Mouse (Mus musculus) heart, embryonic 14.5 days (tissue): ENCODE measurements around the gene Zfp839. TPM values are rescaled to one million over a fixed set of nuclear protein-coding genes. Genes with fewer than 3 reads are reported as not detected.

ENCODE experiments used
- ATAC-seq: fragments of 200-750 bp; cut with Nextera tagmentation; 2 replicates; pipeline ENCODE4 v1.8.0; 2017; ENCODE audit warnings: low read depth, moderate TSS enrichment; ENCODE audit not compliant: insufficient number of reproducible peaks, insufficient read depth, low FRiP score
- H3K27ac ChIP-seq, 2 experiments: fragments of 200-500 bp in 1 of 2; fragments of 300-500 bp in 1 of 2; sonication (generic) in 1 of 2; replicated peaks in 1 of 2; 2 replicates each; pipeline ENCODE4 v1.5.1; 2012 to 2014; ENCODE audit warnings: low read depth in 2 of 2, low read length in 2 of 2, control low read depth in 1 of 2, mild to moderate bottlenecking in 1 of 2, mixed read lengths in 1 of 2; ENCODE audit not compliant: control insufficient read depth in 1 of 2, insufficient read depth in 1 of 2
- H3K27me3 ChIP-seq: fragments of 300-500 bp; sonication (generic); 2 replicates; pipeline ENCODE4 v1.6.1; 2014; ENCODE audit warnings: mild to moderate bottlenecking, low read length, control low read depth; ENCODE audit not compliant: control insufficient read depth, insufficient read depth
- H3K36me3 ChIP-seq: fragments of 300-500 bp; sonication (generic); 2 replicates; pipeline ENCODE4 v1.6.1; 2014; ENCODE audit warnings: mild to moderate bottlenecking, control low read depth, low read length, mixed read lengths; ENCODE audit not compliant: control insufficient read depth, insufficient read depth
- H3K4me1 ChIP-seq, 2 experiments: fragments of 200-500 bp in 1 of 2; fragments of 300-500 bp in 1 of 2; sonication (generic) in 1 of 2; 2 replicates each; pipeline ENCODE4 v1.6.1; 2012 to 2014; ENCODE audit warnings: low read length in 2 of 2, control low read depth in 1 of 2, mixed read lengths in 1 of 2; ENCODE audit not compliant: control insufficient read depth in 2 of 2, insufficient read depth in 2 of 2
- H3K4me2 ChIP-seq: fragments of 300-500 bp; sonication (generic); 2 replicates; pipeline ENCODE4 v1.6.1; 2014; ENCODE audit warnings: mild to moderate bottlenecking, low read length
- H3K4me3 ChIP-seq, 2 experiments: fragments of 200-500 bp in 1 of 2; fragments of 300-500 bp in 1 of 2; sonication (generic) in 1 of 2; 2 replicates each; pipeline ENCODE4 v1.5.1; 2012 to 2014; ENCODE audit warnings: low read length in 2 of 2, mild to moderate bottlenecking in 2 of 2, control low read depth in 1 of 2, low read depth in 1 of 2, moderate library complexity in 1 of 2; ENCODE audit not compliant: control insufficient read depth in 1 of 2, insufficient read depth in 1 of 2
- H3K9ac ChIP-seq: fragments of 300-500 bp; sonication (generic); 2 replicates; pipeline ENCODE4 v1.6.1; 2014; ENCODE audit warnings: mild to moderate bottlenecking, low read length
- H3K9me3 ChIP-seq: fragments of 300-500 bp; sonication (generic); 2 replicates; pipeline ENCODE4 v1.6.1; 2016; ENCODE audit warnings: low read length, control low read depth; ENCODE audit not compliant: control insufficient read depth
- WGBS: fragments of 180-500 bp; shearing (Covaris S2); extraction: QIAGEN DNeasy Blood & Tissue Kit; methylation state at CpG from one replicate; pipeline ENCODE4 v1.1.7; 2014; 5-methylcytosine and 5-hydroxymethylcytosine counted together
- polyA plus RNA-seq: library from polyadenylated mRNA; unstranded; fragments of >200 nt; fragmentation: Nextera tagmentation; extraction: Ambion mirVana; gene quantifications from 2 replicates; pipeline ENCODE4 v1.2.1, GENCODE M21; 2014

Gene Zfp839
- polyA plus RNA-seq, 1 experiment from 2014 or later = 4.6 TPM

DNA sequence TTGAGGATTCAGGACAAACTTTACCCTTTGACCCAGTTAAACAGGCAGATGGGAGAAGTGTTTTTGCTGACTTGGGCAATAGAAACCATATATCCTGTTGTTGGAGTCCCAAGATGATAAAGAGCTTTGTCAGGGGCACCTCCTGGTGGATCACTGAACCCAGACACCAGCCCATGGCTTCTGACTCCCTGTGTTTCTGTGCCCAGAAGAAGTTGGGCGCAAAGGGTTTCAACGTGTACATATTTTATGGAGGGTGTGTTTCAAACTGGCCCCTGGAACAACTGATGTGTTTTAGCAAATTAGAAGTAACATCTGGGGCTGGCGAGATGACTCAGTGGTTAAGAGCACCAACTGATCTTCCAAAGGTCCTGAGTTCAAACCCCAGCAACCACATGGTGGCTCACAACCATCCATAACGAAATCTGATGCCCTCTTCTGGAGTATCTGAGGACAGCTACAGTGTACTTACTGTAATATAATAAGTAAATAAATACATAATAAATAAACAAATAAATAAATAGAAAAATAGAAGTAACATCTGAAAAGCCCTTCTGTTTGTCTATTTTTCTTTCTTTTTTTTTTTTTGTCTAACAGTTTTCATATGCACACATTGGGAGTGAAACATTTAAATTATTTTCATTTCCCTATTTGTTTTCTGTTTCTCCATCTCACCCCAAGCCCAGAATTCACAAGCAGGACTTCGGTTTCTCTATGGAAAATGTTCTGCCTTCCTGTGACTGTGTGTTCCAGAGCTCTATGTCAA lies 8.1 kb upstream of the Zfp839 start:
- no peak overlapping the region for H3K9ac ChIP-seq

DNA sequence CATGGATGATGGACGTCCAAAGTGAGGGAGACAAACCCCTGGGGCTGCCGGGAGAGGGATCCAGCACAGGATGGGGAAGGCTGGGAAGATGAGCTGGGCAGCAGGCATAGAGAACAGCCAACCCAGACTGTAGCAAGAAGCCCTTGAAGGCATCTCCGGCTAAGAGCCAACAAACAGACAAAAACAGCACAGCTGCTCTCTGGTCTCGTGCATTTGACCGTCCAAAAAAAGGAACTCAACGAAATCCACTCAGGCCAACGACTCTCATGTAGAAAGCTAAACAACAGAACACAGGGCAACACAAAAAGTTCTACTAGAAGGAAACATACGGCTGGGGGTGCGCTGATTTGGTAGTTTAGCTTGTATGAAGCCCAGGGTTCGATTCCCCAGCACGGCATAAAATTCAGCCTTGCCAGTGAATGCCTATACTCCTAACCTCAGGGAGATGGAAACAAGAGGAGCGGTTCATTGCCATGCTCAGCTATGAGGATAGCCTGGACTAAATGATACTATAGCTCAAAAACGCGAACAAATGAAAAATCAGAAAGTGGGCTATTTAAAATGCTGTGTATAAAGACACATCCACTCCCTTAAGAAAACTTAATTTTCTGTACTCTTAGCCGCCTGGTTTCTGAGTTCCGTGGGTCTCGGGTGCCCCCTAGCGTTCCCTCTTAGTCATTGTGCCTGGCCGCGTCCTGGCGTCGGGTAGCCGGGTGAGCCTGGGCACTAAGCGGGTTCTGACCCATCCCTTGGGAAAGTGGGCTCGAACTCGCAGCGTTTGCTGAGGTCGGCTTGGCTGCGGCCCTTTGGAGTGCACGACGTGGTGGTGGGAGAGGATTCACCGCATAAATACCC lies 6.6 kb upstream of the Zfp839 start:
- 19% methylated on average over 32 of the region's 32 CpGs for WGBS
- no peaks in the 10 kb centered on the region for H3K9me3 ChIP-seq
- H3K4me2 ChIP-seq = peak overlapping the region; percentile 91
- H3K4me1 ChIP-seq = peaks cover 7 to 15% of the 10 kb centered on the region in 2 experiments
- H3K27ac ChIP-seq = no peak overlapping the region
- ATAC-seq = no peak
- H3K4me3 ChIP-seq = peak overlapping the region; percentile 56 to 60
- H3K27me3 ChIP-seq = no peaks in the 10 kb centered on the region
- H3K9ac ChIP-seq = peak overlapping the region; percentile 79
- H3K36me3 ChIP-seq = no peaks in the 10 kb centered on the region

More for the DNA sequence above, 8.1 kb upstream of the Zfp839 start:
- H3K4me2 ChIP-seq = no peak overlapping the region
- no peaks in the 10 kb centered on the region for H3K27me3 ChIP-seq
- WGBS = 70% methylated on average over 5 of the region's 5 CpGs
- no peaks in the 10 kb centered on the region for H3K9me3 ChIP-seq
- no peak overlapping the region for H3K27ac ChIP-seq
- H3K36me3 ChIP-seq = no peaks in the 10 kb centered on the region
- H3K4me1 ChIP-seq = peaks cover 12 to 21% of the 10 kb centered on the region in 2 experiments
- H3K4me3 ChIP-seq = no peak overlapping the region
- ATAC-seq = no peak

DNA sequence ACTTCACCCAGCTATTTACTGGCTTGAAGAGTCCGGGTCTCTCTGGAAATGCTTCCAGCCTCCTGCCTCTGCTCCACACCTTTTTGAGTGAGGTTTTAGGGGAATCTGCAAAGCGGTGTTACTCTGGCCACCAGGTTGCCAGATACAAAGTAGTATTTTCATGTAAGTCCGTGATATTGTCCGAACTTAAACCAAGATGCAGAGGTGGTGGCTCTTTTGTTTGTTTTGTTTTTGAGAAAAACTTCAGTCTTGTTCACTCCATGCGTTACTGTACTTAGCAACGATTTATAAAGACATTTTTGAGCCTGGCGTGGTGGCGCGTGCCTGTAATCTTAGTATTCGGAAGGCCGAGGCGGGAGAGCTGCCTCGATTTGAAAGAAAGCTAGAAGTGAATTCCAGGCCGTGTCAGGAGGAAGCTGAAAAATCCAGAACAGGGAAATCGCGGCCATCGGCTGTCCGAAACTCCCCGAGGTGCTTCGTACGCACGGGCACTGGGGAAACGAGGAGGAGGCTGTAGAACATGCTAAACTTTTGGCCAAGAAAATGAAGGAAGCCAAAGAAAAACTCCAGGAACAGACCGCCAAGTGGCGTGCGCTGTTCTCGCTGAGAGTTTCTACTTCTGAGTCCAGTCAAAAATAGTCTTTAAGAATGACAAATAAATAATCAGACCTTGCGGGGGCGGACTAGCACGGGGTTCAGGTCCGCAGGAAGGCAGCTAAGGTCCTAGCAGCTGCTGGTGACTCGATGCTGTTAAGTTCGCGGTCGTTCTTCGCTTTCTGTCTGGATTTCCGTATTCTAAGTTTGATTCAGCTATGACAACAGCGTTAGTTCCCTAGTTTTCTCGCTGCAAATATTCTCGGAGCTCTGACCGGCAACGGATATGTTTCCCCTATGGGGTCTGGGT lies 5.6 kb upstream of the Zfp839 start:
- peak; percentile 27; the same call in 1 of the 2 replicates for ATAC-seq
- Histone ChIP-seq H3K4me2 (peak overlapping the region; percentile 91), H3K9me3 (no peaks in the 10 kb centered on the region), H3K4me3 (peak overlapping the region; percentile 56 to 60), H3K4me1 (peaks cover 7 to 15% of the 10 kb centered on the region in 2 experiments), H3K27ac (peak overlapping the region; percentile 52 to 85), H3K27me3 (no peaks in the 10 kb centered on the region), H3K36me3 (no peaks in the 10 kb centered on the region), H3K9ac (peak overlapping the region; percentile 79)
- WGBS = under 1% methylated on average over 42 of the region's 42 CpGs

DNA sequence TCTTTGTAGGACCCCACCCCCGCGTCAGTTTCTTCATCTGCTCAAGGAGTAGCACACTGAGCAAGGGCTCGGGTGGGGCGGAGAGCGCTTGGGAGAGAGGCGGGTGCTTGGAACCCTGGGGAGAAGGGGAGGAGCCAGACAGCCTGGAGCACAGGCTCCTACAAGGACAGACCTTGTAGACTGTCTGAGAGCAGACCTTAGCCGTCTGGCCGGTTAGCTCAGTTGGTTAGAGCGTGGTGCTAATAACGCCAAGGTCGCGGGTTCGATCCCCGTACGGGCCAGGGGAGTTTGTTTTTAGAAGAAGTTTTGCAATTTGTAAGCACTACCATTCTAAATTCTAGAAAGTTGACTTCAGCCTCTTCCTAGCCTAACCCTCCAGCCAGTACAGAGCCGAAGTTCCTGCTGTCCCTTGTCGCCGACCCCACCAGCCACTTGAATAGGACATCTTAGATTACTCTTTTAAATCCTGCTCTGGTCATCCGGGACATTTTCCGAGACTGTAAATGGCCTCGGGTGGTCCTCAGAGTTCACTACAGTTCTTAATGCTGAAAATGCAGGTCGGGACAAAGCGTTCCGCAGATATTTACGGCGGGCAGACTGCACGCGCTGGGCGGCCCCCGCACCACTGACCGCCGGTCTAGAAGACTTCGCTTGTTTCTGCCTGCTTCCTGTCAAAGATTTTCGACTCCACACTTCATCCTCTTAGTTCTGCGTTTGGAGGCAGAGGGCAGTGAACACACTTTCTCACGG lies 4.7 kb upstream of the Zfp839 start:
- H3K4me1 ChIP-seq = peaks cover 7 to 10% of the 10 kb centered on the region in 2 experiments
- no peaks in the 10 kb centered on the region for H3K27me3 ChIP-seq
- ATAC-seq = peak; percentile 91
- peak overlapping the region; percentile 56 to 60 for H3K4me3 ChIP-seq
- H3K36me3 ChIP-seq = no peaks in the 10 kb centered on the region
- 0% methylated on average over 36 of the region's 36 CpGs for WGBS
- peak overlapping the region; percentile 91 for H3K4me2 ChIP-seq
- H3K27ac ChIP-seq = peak overlapping the region; percentile 83 to 85
- peak overlapping the region; percentile 79 for H3K9ac ChIP-seq
- no peaks in the 10 kb centered on the region for H3K9me3 ChIP-seq

DNA sequence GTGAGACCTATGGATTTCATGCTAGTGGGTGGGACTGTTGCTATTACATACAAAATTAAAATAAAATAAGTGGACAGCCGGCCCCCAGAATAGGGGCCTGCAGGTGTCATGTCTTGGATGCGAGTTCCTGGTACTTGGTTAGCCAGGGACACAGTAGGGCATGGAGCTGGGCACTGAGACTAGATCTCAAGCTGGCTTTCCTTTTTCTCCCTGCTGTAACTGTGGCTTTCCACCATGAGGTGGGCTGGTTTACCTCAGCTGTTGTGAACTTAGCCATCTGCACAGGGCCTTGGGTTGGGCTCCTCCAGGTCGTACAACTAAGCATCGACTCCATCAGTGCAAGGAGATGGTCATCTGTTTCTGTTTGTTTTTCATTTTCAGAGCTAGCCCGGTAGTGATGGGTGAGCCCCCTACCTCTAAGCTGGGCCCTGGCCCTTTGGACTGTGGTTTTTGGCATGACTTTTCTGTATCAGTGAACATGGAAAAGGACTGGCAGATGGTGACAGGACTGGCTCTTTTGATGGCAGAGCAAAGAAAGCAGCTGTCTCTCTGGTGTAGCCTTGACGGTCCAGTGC lies 3.8 kb upstream of the Zfp839 start:
- H3K4me2 ChIP-seq = peak overlapping the region; percentile 91
- no peak for ATAC-seq
- 63% methylated on average over 6 of the region's 6 CpGs for WGBS
- H3K36me3 ChIP-seq = no peaks in the 10 kb centered on the region
- no peaks in the 10 kb centered on the region for H3K27me3 ChIP-seq
- peak overlapping the region; percentile 56 to 60 for H3K4me3 ChIP-seq
- H3K27ac ChIP-seq = peak overlapping the region in 1 of 2 experiments; percentile 85; a peak in 1 of 4 replicates
- peaks cover 14 to 18% of the 10 kb centered on the region in 2 experiments for H3K4me1 ChIP-seq
- H3K9me3 ChIP-seq = no peaks in the 10 kb centered on the region
- peak overlapping the region; percentile 79 for H3K9ac ChIP-seq

DNA sequence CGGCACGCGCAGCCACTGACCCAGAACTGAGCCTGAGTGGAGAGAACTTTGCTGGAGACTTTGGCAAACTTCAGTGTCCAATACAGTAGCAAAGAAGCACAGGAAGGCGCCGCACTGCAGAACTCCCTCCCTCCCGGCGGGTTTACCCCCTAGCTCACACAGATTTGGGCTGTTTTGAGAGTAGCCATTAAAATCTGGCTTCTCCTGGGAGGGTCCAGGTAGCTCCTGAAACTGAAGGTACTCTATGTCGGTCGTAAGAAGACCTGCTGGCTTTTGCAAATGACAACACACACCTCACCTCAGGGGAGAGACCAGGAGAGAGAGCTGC lies 840 bp downstream of the Zfp839 start:
- Histone ChIP-seq H3K36me3 (peaks cover 10% of the 10 kb centered on the region), H3K4me1 (peaks cover 16 to 22% of the 10 kb centered on the region in 2 experiments), H3K9ac (peak overlapping the region; percentile 90), H3K9me3 (no peaks in the 10 kb centered on the region), H3K27me3 (no peaks in the 10 kb centered on the region), H3K4me2 (peak overlapping the region; percentile 74), H3K4me3 (peak overlapping the region; percentile 89 to 93), H3K27ac (peak overlapping the region; percentile 48 to 75)
- WGBS = 18% methylated on average over 9 of the region's 9 CpGs
- ATAC-seq = no peak
